Mouse (Mus musculus): Measurements from ENCODE around the gene Lamb3. TPM values are rescaled to one million over a fixed set of nuclear protein-coding genes. Genes with fewer than 3 reads are reported as not detected.

The Lamb3 gene
- total RNA-seq, 2 experiments from 2014 or later = 0.89 to 1.9 TPM

- no peak for DNase-seq (ENCODE audit: low spot score in 2 of 2)
- intact Hi-C loops (cut with DNase I) = no loop called here
These were observed 94.0 kb downstream of the Lamb3 start for GRCm38 (mm10) chr1:193301216-193302092.

- DNase-seq (ENCODE audit: low spot score in 2 of 2) = no peak
- intact Hi-C loops (cut with DNase I) = no loop called here
These were observed 94.5 kb downstream of the Lamb3 start for GRCm38 (mm10) chr1:193302093-193302405.

- intact Hi-C loops (cut with DNase I) = no loop called here
- no peak for DNase-seq (ENCODE audit: low spot score in 2 of 2)
These were observed 95.6 kb downstream of the Lamb3 start for GRCm38 (mm10) chr1:193303096-193303495.

- intact Hi-C loops (cut with DNase I) = no loop called here
- DNase-seq (ENCODE audit: low spot score in 2 of 2) = no peak
These were observed 97.9 kb downstream of the Lamb3 start for GRCm38 (mm10) chr1:193305386-193305785.

GRCm38 (mm10) chr1:193306832-193307231 is 99.3 kb downstream of the Lamb3 start:
- DNase-seq (ENCODE audit: low spot score in 2 of 2) = no peak
- intact Hi-C loops (cut with DNase I) = no loop called here

GRCm38 (mm10) chr1:193309785-193310518 is 102.5 kb downstream of the Lamb3 start:
- intact Hi-C loops (cut with DNase I) = no loop called here
- no peak for DNase-seq (ENCODE audit: low spot score in 2 of 2)

GRCm38 (mm10) chr1:193310519-193311085 is 103.1 kb downstream of the Lamb3 start:
- DNase-seq (ENCODE audit: low spot score in 2 of 2) = no peak
- intact Hi-C loops (cut with DNase I) = no loop called here

GRCm38 (mm10) chr1:193311596-193311995 is 104.1 kb downstream of the Lamb3 start:
- DNase-seq (ENCODE audit: low spot score in 2 of 2) = no peak
- intact Hi-C loops (cut with DNase I) = no loop called here

- intact Hi-C loops (cut with DNase I) = loop anchor here (5.0 kb wide), 1 partner anchor 44 kb away; the partner anchor contains the start of gene G0s2
- peak; percentile 46 to 87 for DNase-seq (ENCODE audit: low spot score in 2 of 2)
These were observed 108.3 kb downstream of the Lamb3 start for GRCm38 (mm10) chr1:193315705-193316357.

GRCm38 (mm10) chr1:193316358-193316750 is 108.9 kb downstream of the Lamb3 start:
- intact Hi-C loops (cut with DNase I) = loop anchor here (5.0 kb wide), 1 partner anchor 44 kb away; the partner anchor contains the start of gene G0s2
- peak in 1 of 2 experiments; percentile 68 for DNase-seq (ENCODE audit: low spot score in 2 of 2)

GRCm38 (mm10) chr1:193317159-193317559 is 109.7 kb downstream of the Lamb3 start:
- intact Hi-C loops (cut with DNase I) = loop anchor here (5.0 kb wide), 1 partner anchor 45 kb away; the partner anchor contains the start of gene G0s2
- peak; percentile 51 to 65 for DNase-seq (ENCODE audit: low spot score in 2 of 2)

- intact Hi-C loops (cut with DNase I) = loop anchor here (5.0 kb wide), 1 partner anchor 47 kb away; the partner anchor contains the start of gene G0s2
- DNase-seq (ENCODE audit: low spot score in 2 of 2) = no peak
These were observed 112.2 kb downstream of the Lamb3 start for GRCm38 (mm10) chr1:193319721-193320120.

- DNase-seq (ENCODE audit: low spot score in 2 of 2) = peak in 1 of 2 experiments; percentile 47
- intact Hi-C loops (cut with DNase I) = no loop called here
These were observed 112.9 kb downstream of the Lamb3 start for GRCm38 (mm10) chr1:193320398-193320797.

GRCm38 (mm10) chr1:193323686-193324085 is 116.2 kb downstream of the Lamb3 start:
- intact Hi-C loops (cut with DNase I) = loop anchor here (1.0 to 2.0 kb wide), 2 partner anchors 67 to 115 kb away; no protein-coding TSS in a partner anchor
- DNase-seq (ENCODE audit: low spot score in 2 of 2) = no peak

- intact Hi-C loops (cut with DNase I) = loop anchor here (1.0 to 2.0 kb wide), 2 partner anchors 67 to 116 kb away; no protein-coding TSS in a partner anchor
These were observed 116.7 kb downstream of the Lamb3 start for GRCm38 (mm10) chr1:193324224-193324623.

GRCm38 (mm10) chr1:193325891-193326290 is 118.4 kb downstream of the Lamb3 start:
- intact Hi-C loops (cut with DNase I) = loop anchor here (2.0 kb wide), 1 partner anchor 69 kb away; no protein-coding TSS in a partner anchor
- DNase-seq (ENCODE audit: low spot score in 2 of 2) = no peak

More at GRCm38 (mm10) chr1:193324224-193324623, 116.7 kb downstream of the Lamb3 start:
- no peak for DNase-seq (ENCODE audit: low spot score in 2 of 2)

GRCm38 (mm10) chr1:193326456-193327145 is 119.1 kb downstream of the Lamb3 start:
- no peak for DNase-seq (ENCODE audit: low spot score in 2 of 2)
- intact Hi-C loops (cut with DNase I) = no loop called here

- DNase-seq (ENCODE audit: low spot score in 2 of 2) = no peak
- intact Hi-C loops (cut with DNase I) = no loop called here
These were observed 119.7 kb downstream of the Lamb3 start for GRCm38 (mm10) chr1:193327216-193327615.

GRCm38 (mm10) chr1:193327686-193328085 is 120.2 kb downstream of the Lamb3 start:
- no peak for DNase-seq (ENCODE audit: low spot score in 2 of 2)
- intact Hi-C loops (cut with DNase I) = no loop called here

Data from left cerebral cortex, postnatal 25 days (tissue).